Mouse (Mus musculus): Measurements from ENCODE around the gene Klk1b9.

- TF ChIP-seq POLR2A (IDR thresholded peaks at IDR 0.05; ENCODE audit: borderline replicate concordance, extremely low read depth, insufficient read depth, insufficient read length, poor library complexity, severe bottlenecking) (no peak), CTCF (IDR thresholded peaks at IDR 0.05; ENCODE audit: borderline replicate concordance, extremely low read depth, insufficient read depth, insufficient read length) (no peak)
Measured at GRCm38 (mm10) chr7:43950364-43950763, 25.5 kb upstream of the Klk1b9 start, which contains the start of gene Klk1b8.
